Mouse (Mus musculus) c-Kit-negative CD71-positive TER-119-positive erythroid progenitor cells, embryonic 14.5 days (primary cell): ENCODE results near the gene Olfr1247.
"Not testable (repeated sequence)": the region's sequence is repeated elsewhere in the genome, so short reads cannot be mapped to it uniquely, and the experiment has no call there.

ENCODE experiments used
- DNase-seq: peaks from one replicate; pipeline ENCODE4 v3.0.0-alpha.2; 2013; ENCODE audit warnings: low read depth, low spot score

Gene Olfr1247

DNA sequence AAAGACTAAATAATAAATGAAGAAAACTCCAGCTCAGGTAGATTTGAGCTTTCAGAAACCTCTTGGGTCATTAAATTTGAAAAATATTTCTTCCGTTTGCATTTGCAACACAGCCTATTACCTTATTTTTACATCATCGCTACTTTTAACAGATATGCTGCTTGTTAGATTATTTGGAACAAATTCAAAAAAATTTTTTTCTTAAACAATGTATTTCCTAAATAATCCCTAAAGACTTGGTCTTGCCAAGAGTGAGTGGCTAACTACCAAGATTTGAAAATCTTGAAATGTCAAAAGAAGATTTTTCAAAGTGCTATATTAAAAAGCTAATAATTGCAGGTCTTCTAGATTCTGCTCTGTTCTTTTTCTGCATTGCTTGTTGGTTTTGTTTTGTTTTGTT is at the start of gene Olfr1247:
Gene Olfr1247 (minus strand): TSS at position 101 of the 400 bp plus-strand sequence.
- no peak for DNase-seq

DNA sequence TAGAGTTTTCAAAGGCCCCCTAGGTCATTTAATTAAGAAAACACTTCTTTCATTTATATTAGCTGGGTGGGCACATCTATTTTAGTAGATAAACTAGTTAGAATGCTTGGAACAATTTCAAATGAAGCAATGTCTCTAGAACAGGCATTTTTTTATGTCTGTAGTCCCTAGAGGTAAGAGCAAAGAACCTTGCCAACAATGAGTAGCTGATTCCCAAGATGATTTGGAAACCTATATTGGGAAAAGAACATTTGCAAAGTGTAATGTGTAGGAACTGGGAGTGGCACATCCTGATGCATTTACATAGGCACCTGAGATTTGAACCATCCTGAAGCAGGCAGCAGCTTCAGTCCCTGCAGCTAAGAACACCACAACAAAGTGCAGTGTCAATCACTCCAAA is 47.4 kb upstream of the Olfr1247 start, which contains the start of gene Olfr1250:
Gene Olfr1250 (minus strand): TSS at position 101 of the 400 bp plus-strand sequence.
- DNase-seq, result no peak

DNA sequence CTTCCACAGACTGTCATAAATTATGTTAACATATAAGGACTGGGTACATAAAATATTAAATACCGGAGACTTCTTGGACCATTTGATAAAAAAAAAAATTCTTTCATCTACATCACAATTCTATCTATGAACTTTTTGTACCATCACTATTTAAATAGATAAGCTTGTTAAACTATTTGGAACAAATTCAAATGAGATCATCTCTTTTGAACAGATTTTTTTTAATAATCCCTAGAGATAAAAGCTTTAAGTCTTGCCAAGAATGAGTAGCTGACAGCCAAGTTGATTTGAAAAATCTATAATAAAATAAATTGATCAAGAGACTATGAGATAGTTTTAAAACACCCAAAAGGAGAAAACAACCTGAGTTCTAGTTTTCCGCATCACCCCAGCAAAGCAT is 21.0 kb upstream of the Olfr1247 start, which contains the start of gene Olfr1249:
Gene Olfr1249 (minus strand): TSS at position 101 of the 400 bp plus-strand sequence.
- no peak for DNase-seq

- DNase-seq, result not testable (repeated sequence)
These were observed 4.2 kb upstream of the Olfr1247 start, which contains the start of gene Olfr1248 for GRCm38 (mm10) chr2:89618145-89618544. Gene Olfr1248, minus strand, starts transcription at chr2:89618245.

- DNase-seq, result no peak
These were observed 20.9 kb downstream of the Olfr1247 start, which contains the start of gene Olfr1246 for GRCm38 (mm10) chr2:89593057-89593456. Gene Olfr1246, minus strand, starts transcription at chr2:89593157.

GRCm38 (mm10) chr2:89578347-89578746 is 35.6 kb downstream of the Olfr1247 start, which contains the start of gene Olfr1245:
Gene Olfr1245, minus strand, starts transcription at chr2:89578447.
- no peak for DNase-seq

DNA sequence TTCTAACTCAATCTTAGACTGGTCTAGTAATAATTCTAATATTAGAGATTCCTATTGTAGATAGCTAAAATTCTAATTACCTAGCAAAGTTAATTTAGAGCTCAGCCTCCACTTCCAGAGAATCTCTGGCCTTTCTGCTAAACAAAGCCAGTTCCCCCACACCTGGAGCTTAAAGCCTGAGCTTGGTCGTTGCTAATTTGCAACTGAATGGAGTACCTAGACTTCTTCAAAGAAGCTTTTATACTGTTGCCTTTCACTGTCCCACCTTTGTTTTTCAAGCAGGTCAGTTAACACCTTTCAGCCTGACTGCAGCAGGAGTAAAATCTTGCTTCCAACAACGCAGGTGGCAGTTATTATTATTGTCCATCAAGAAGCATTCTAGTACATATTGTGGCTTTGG is 51.2 kb downstream of the Olfr1247 start:
- not testable (repeated sequence) for DNase-seq
